Comparison of ENCODE assay signal across 8 mouse cellular contexts in genomic region chr9:91365664-91366063, GRCm38 (mm10). TPM values are rescaled to one million over a fixed set of nuclear protein-coding genes. Genes with fewer than 3 reads are reported as not detected.
A peak's percentile ranks its signal among the peaks of the same experiment; 100 is the strongest.
DNase-seq lines count a peak whose midpoint lies in the region; ATAC-seq lines count a peak whose summit lies in the region.

Gene Zic1 (minus strand): TSS chr9:91365810.

- peaks cover 26% of the 10 kb centered on the region for H3K4me1 ChIP-seq in kidney, embryonic 15.5 days
- no peaks in the 10 kb centered on the region for H3K4me1 ChIP-seq in brown adipose tissue, adult 24 weeks (ENCODE audit: control insufficient read depth, insufficient read depth, insufficient read length, low read length)
- peaks cover 4% of the 10 kb centered on the region; the same call in 1 of the 2 replicates for H3K4me1 ChIP-seq in forebrain, embryonic 11.5 days (replicated peaks; ENCODE audit: control insufficient read depth, insufficient read depth, low read length)
- H3K4me1 ChIP-seq in limb, embryonic 15.5 days, result peaks cover 27% of the 10 kb centered on the region
- H3K4me1 ChIP-seq in stomach, embryonic 16.5 days (ENCODE audit: control insufficient read depth, insufficient read depth, low read length), result peaks cover 14% of the 10 kb centered on the region

- no peak for DNase-seq in kidney, postnatal 4 days
- peak; percentile 95 for DNase-seq in forebrain, embryonic 11.5 days (ENCODE audit: low spot score)
- DNase-seq in natural killer cell, adult 2 months (ENCODE audit: low spot score in 2 of 2), result no peak
- no peak for DNase-seq in ovary, postnatal 10 days (ENCODE audit: low spot score)

- no peaks in the 10 kb centered on the region for H3K36me3 ChIP-seq in kidney, embryonic 15.5 days
- H3K36me3 ChIP-seq in forebrain, embryonic 11.5 days (ENCODE audit: control insufficient read depth, insufficient read depth, low read length), result no peaks in the 10 kb centered on the region
- H3K36me3 ChIP-seq in limb, embryonic 15.5 days, result no peaks in the 10 kb centered on the region
- no peaks in the 10 kb centered on the region for H3K36me3 ChIP-seq in stomach, embryonic 16.5 days (ENCODE audit: control insufficient read depth, insufficient read depth, low read length)

- ATAC-seq in kidney, embryonic 15.5 days (replicated peaks; ENCODE audit: low FRiP score), result no peak
- peak; percentile 85 for ATAC-seq in forebrain, embryonic 11.5 days (replicated peaks; ENCODE audit: low FRiP score)
- no peak for ATAC-seq in limb, embryonic 15.5 days (ENCODE audit: insufficient number of reproducible peaks, low FRiP score, low TSS enrichment, low read depth)
- no peak for ATAC-seq in stomach, embryonic 16.5 days (ENCODE audit: insufficient read depth, low FRiP score)

- no peak within 1 kb of the TSS for H3K27ac ChIP-seq in kidney, embryonic 15.5 days
- peak within 1 kb of the TSS; percentile 63 for H3K27ac ChIP-seq in brown adipose tissue, adult 24 weeks (replicated peaks; ENCODE audit: low read depth, low read length)
- H3K27ac ChIP-seq in forebrain, embryonic 11.5 days (ENCODE audit: low read depth, low read length), result peak within 1 kb of the TSS; percentile 95
- no peak within 1 kb of the TSS for H3K27ac ChIP-seq in limb, embryonic 15.5 days
- H3K27ac ChIP-seq in stomach, embryonic 16.5 days (ENCODE audit: low read length), result no peak within 1 kb of the TSS

- peak within 1 kb of the TSS; percentile 42 for H3K4me2 ChIP-seq in kidney, embryonic 15.5 days
- peak within 1 kb of the TSS; percentile 49 for H3K4me2 ChIP-seq in forebrain, embryonic 11.5 days (ENCODE audit: low read depth, low read length, severe bottlenecking)
- peak within 1 kb of the TSS; percentile 46 for H3K4me2 ChIP-seq in limb, embryonic 15.5 days
- peak within 1 kb of the TSS; percentile 43; the same call in 1 of the 2 replicates for H3K4me2 ChIP-seq in stomach, embryonic 16.5 days (ENCODE audit: low read depth, low read length)

- peaks cover 96% of the 10 kb centered on the region for H3K27me3 ChIP-seq in kidney, embryonic 15.5 days
- H3K27me3 ChIP-seq in forebrain, embryonic 11.5 days (ENCODE audit: control insufficient read depth, insufficient read depth, low read length), result peaks cover 31% of the 10 kb centered on the region
- peaks cover 92% of the 10 kb centered on the region for H3K27me3 ChIP-seq in limb, embryonic 15.5 days
- peaks cover 93% of the 10 kb centered on the region for H3K27me3 ChIP-seq in stomach, embryonic 16.5 days (ENCODE audit: control insufficient read depth, insufficient read depth, low read length)

- no peaks in the 10 kb centered on the region for H3K9me3 ChIP-seq in kidney, embryonic 15.5 days (replicated peaks)
- H3K9me3 ChIP-seq in forebrain, embryonic 11.5 days (ENCODE audit: control insufficient read depth, low read length), result no peaks in the 10 kb centered on the region
- no peaks in the 10 kb centered on the region for H3K9me3 ChIP-seq in limb, embryonic 15.5 days
- no peaks in the 10 kb centered on the region; the same call in 1 of the 2 replicates for H3K9me3 ChIP-seq in stomach, embryonic 16.5 days (replicated peaks; ENCODE audit: control insufficient read depth, low read length)

- no peak within 1 kb of the TSS for H3K9ac ChIP-seq in kidney, embryonic 15.5 days
- H3K9ac ChIP-seq in forebrain, embryonic 11.5 days (ENCODE audit: low read length), result peak within 1 kb of the TSS; percentile 98
- no peak within 1 kb of the TSS for H3K9ac ChIP-seq in limb, embryonic 15.5 days
- H3K9ac ChIP-seq in stomach, embryonic 16.5 days (ENCODE audit: low read length), result no peak within 1 kb of the TSS

- WGBS in kidney, embryonic 15.5 days, result under 1% methylated on average over 31 of the region's 33 CpGs
- 1% methylated on average over 26 of the region's 33 CpGs for WGBS in forebrain, embryonic 11.5 days
- 0% methylated on average over 33 of the region's 33 CpGs for WGBS in limb, embryonic 15.5 days
- 2% methylated on average over 33 of the region's 33 CpGs for WGBS in stomach, embryonic 16.5 days

- H3K4me3 ChIP-seq in kidney, embryonic 15.5 days (replicated peaks), result peak within 1 kb of the TSS; percentile 24
- H3K4me3 ChIP-seq in brown adipose tissue, adult 24 weeks (ENCODE audit: insufficient read depth, low read depth, low read length), result peak within 1 kb of the TSS; percentile 72
- H3K4me3 ChIP-seq in forebrain, embryonic 11.5 days (ENCODE audit: low read depth, low read length), result peak within 1 kb of the TSS; percentile 72
- H3K4me3 ChIP-seq in limb, embryonic 15.5 days, result peak within 1 kb of the TSS; percentile 35
- H3K4me3 ChIP-seq in stomach, embryonic 16.5 days (replicated peaks; ENCODE audit: low read length), result peak within 1 kb of the TSS; percentile 29

RNA-seq across cellular contexts. Expression of gene Zic1, which starts in this region (rescaled TPM):
- polyA plus RNA-seq in kidney, embryonic 15.5 days (2015; fragmentation: Nextera tagmentation; extraction: Ambion mirVana), result not detected in 2 replicates
- 3.2 and 4.1 TPM in 2 replicates for polyA plus RNA-seq in brown adipose tissue, adult 24 weeks (2012; ENCODE audit: insufficient read depth, insufficient read length, missing spikeins)
- polyA plus RNA-seq in forebrain, embryonic 11.5 days (2014; fragmentation: Nextera tagmentation; extraction: Ambion mirVana), result 14.7 and 15.7 TPM in 2 replicates
- 0.14 and 0.15 TPM in 2 replicates for polyA plus RNA-seq in limb, embryonic 15.5 days (2015; fragmentation: Nextera tagmentation; extraction: Ambion mirVana)
- not detected in 2 replicates for polyA plus RNA-seq in stomach, embryonic 16.5 days (2015; fragmentation: Nextera tagmentation; extraction: Ambion mirVana)

Comparison
In these comparisons a context has a peak if more than half of its experiments do, and no peak if none do; other contexts are left out.
1. H3K27ac ChIP-seq: peak in brown adipose tissue, adult 24 weeks (single experiment) and forebrain, embryonic 11.5 days (single experiment); none in kidney, embryonic 15.5 days (single experiment), limb, embryonic 15.5 days (single experiment) and stomach, embryonic 16.5 days (single experiment).
2. Peak in every context shown above with its lines, with median percentiles within 50 percentile points of each other: H3K4me2 ChIP-seq and H3K4me3 ChIP-seq.